Mouse (Mus musculus): Measurements from ENCODE around the gene Boc. TPM values are rescaled to one million over a fixed set of nuclear protein-coding genes. Genes with fewer than 3 reads are reported as not detected.
"Not testable (repeated sequence)": the region's sequence is repeated elsewhere in the genome, so short reads cannot be mapped to it uniquely, and the experiment has no call there.

Boc gene
- polyA plus RNA-seq, 1 experiment, result 30.6 TPM

DNA sequence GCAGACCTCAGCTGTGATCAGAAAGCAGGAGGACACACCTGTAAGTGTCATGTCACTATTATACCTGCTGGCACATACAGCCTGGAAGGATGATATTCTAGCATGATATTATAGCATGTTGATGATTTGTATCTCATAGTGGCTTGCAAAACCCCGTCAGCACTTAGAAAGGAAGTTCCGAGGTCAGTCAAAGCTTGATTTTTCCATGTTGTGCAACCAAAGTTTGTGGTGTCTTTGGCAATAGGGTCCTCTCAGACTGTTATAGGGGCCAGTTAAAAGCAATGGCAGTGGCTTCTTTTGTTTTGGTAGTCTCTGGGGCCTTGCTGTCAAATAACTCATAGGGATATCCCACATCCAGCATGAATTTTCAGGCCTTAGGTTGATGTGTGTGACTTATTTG is 100.8 kb downstream of the Boc start:
- no peak overlapping the region for H3K4me3 ChIP-seq (ENCODE audit: insufficient read depth, low read length)
- TF ChIP-seq POLR2A (IDR thresholded peaks at IDR 0.05; ENCODE audit: low read depth, low read length) (no peak), CTCF (IDR thresholded peaks at IDR 0.05; ENCODE audit: borderline replicate concordance, insufficient read depth, low read length) (no peak)

DNA sequence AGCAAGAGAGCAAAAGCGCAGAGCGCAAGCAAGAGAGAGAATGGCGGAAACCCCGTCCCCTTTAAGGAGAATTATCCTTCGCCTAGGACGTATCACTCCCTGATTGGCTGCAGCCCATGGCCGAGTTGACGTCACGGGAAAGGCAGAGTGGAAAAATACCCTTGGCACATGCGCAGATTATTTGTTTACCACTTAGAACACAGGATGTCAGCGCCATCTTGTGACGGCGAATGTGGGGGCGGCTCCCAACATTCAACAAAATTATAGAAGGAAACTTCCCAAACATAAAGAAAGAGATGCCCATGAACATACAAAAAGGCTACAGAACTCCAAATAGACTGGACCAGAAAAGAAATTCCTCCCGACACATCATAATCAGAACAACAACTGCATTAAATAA is 116.8 kb downstream of the Boc start:
- not testable (repeated sequence) for H3K27ac ChIP-seq (ENCODE audit: insufficient read depth, low read length); H3K4me1 ChIP-seq (ENCODE audit: control insufficient read depth, insufficient read depth, low read length); H3K4me3 ChIP-seq (ENCODE audit: insufficient read depth, low read length)

More for the DNA sequence above, 100.8 kb downstream of the Boc start:
- Histone ChIP-seq H3K4me1 (ENCODE audit: control insufficient read depth, insufficient read depth, low read length) (no peaks in the 10 kb centered on the region), H3K27ac (ENCODE audit: insufficient read depth, low read length) (no peak overlapping the region)

DNA sequence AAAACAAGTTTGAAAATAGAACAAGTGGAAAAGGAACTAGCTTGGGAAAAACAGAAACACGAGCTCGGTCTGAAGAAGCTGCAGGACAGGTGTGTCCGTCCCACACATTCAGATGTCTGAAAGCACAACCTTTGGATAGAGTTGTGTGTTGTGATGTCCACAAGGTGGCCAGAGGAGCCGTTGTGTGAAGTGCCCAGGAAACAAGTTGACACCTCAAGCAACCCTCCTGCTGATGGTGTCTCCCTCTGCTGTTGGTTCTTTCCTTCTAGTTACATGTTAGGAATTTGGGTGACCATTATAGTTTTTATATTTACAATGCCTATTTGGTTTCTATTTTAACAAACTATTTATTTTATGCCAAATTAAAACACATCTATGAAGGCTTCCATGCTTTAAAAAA is 123.2 kb downstream of the Boc start:
- Histone ChIP-seq H3K27ac (ENCODE audit: insufficient read depth, low read length) (no peak overlapping the region), H3K4me3 (ENCODE audit: insufficient read depth, low read length) (no peak overlapping the region), H3K4me1 (ENCODE audit: control insufficient read depth, insufficient read depth, low read length) (no peaks in the 10 kb centered on the region)
- TF ChIP-seq POLR2A (IDR thresholded peaks at IDR 0.05; ENCODE audit: low read depth, low read length), result no peak
- TF ChIP-seq CTCF (IDR thresholded peaks at IDR 0.05; ENCODE audit: borderline replicate concordance, insufficient read depth, low read length), result no peak

Other genes with a start within 250 kb of the Boc start
- not detected in 2 replicates for gene Sidt1, start 225.7 kb downstream of the Boc start, polyA plus RNA-seq (2011; ENCODE audit: insufficient read length, low read depth, missing spikeins)
- 22.2 and 25.4 TPM in 2 replicates for gene Spice1, start 211.8 kb downstream of the Boc start, polyA plus RNA-seq (2011; ENCODE audit: insufficient read length, low read depth, missing spikeins)
- gene Cfap44, start 164.1 kb downstream of the Boc start, polyA plus RNA-seq (2011; ENCODE audit: insufficient read length, low read depth, missing spikeins), result not detected in 2 replicates
- gene Nepro, start 165.4 kb upstream of the Boc start, polyA plus RNA-seq (2011; ENCODE audit: insufficient read length, low read depth, missing spikeins), result 17.5 and 19.6 TPM in 2 replicates
- gene Gtpbp8, start 187.5 kb upstream of the Boc start, polyA plus RNA-seq (2011; ENCODE audit: insufficient read length, low read depth, missing spikeins), result 23.4 and 26.4 TPM in 2 replicates
- gene Cd200r1, start 206.8 kb upstream of the Boc start, polyA plus RNA-seq (2011; ENCODE audit: insufficient read length, low read depth, missing spikeins), result 0.27 and 1.1 TPM in 2 replicates